Mouse (Mus musculus) hindbrain, embryonic 14.5 days (tissue): ENCODE measurements at regions not wholly inside any gene's neighbourhood (a gene's known extent, or its start where the extent isn't known, plus 50 kb on each side); places are given as distances from the start of the nearest gene placed in this dataset.

ENCODE experiments used
- ATAC-seq: fragments of 200-750 bp; cut with Nextera tagmentation; 2 replicates; pipeline ENCODE4 v1.8.0; 2017; ENCODE audit warnings: moderate number of reproducible peaks, mild to moderate bottlenecking, moderate TSS enrichment, moderate library complexity; ENCODE audit not compliant: low FRiP score
- DNase-seq: peaks from one replicate; pipeline ENCODE4 v3.0.0-alpha.2; 2015; ENCODE audit warnings: low spot score
- H3K27ac ChIP-seq: fragments of 300-500 bp; sonication (generic); 2 replicates; pipeline ENCODE4 v1.5.1; 2014; ENCODE audit warnings: mild to moderate bottlenecking, moderate library complexity
- H3K27me3 ChIP-seq: fragments of 300-500 bp; sonication (generic); 2 replicates; pipeline ENCODE4 v1.6.1; 2014; ENCODE audit warnings: mild to moderate bottlenecking, low read length, mixed read lengths; ENCODE audit not compliant: control insufficient read depth, insufficient read depth
- H3K36me3 ChIP-seq: fragments of 300-500 bp; sonication (generic); replicated peaks from 2 replicates; pipeline ENCODE4 v1.6.1; 2014; ENCODE audit not compliant: control insufficient read depth, insufficient read depth
- H3K4me1 ChIP-seq: fragments of 300-500 bp; sonication (generic); replicated peaks from 2 replicates; pipeline ENCODE4 v1.6.1; 2014; ENCODE audit warnings: antibody characterized with exemption, low read length, mixed read lengths; ENCODE audit not compliant: control insufficient read depth, insufficient read depth
- H3K4me2 ChIP-seq: fragments of 300-500 bp; sonication (generic); replicated peaks from 2 replicates; pipeline ENCODE4 v1.6.1; 2014; ENCODE audit warnings: mild to moderate bottlenecking, moderate library complexity
- H3K4me3 ChIP-seq: fragments of 300-500 bp; sonication (generic); replicated peaks from 2 replicates; pipeline ENCODE4 v1.5.1; 2014; ENCODE audit warnings: mild to moderate bottlenecking, low read length
- H3K9ac ChIP-seq: fragments of 300-500 bp; sonication (generic); 2 replicates; pipeline ENCODE4 v1.6.1; 2014
- H3K9me3 ChIP-seq: fragments of 300-500 bp; sonication (generic); 2 replicates; pipeline ENCODE4 v1.6.1; 2016; ENCODE audit warnings: low read length; ENCODE audit not compliant: control insufficient read depth
- WGBS: fragments of 180-500 bp; shearing (Covaris S2); extraction: QIAGEN DNeasy Blood & Tissue Kit; methylation state at CpG from one replicate; pipeline ENCODE4 v1.1.7; 2014; 5-methylcytosine and 5-hydroxymethylcytosine counted together

GRCm38 (mm10) chr3:9901663-9902062 is 186.2 kb upstream of the Gm9833 start:
- no peaks in the 10 kb centered on the region for H3K36me3 ChIP-seq
- H3K4me3 ChIP-seq: no peak overlapping the region
- H3K27ac ChIP-seq: no peak overlapping the region
- no peak overlapping the region for H3K9ac ChIP-seq
- ATAC-seq (no peak), DNase-seq (no peak)
- H3K9me3 ChIP-seq: no peaks in the 10 kb centered on the region
- WGBS: 88% methylated on average over 5 of the region's 5 CpGs
- no peak overlapping the region for H3K4me2 ChIP-seq
- H3K27me3 ChIP-seq: no peaks in the 10 kb centered on the region
- no peaks in the 10 kb centered on the region for H3K4me1 ChIP-seq

GRCm38 (mm10) chr3:9913357-9913756 is 174.6 kb upstream of the Gm9833 start:
- WGBS: 88% methylated on average over 1 of the region's 1 CpGs
- no peak for ATAC-seq
- no peak overlapping the region for H3K9ac ChIP-seq
- no peak overlapping the region for H3K4me2 ChIP-seq
- H3K4me3 ChIP-seq: no peak overlapping the region
- DNase-seq: no peak
- no peaks in the 10 kb centered on the region for H3K9me3 ChIP-seq
- no peaks in the 10 kb centered on the region for H3K36me3 ChIP-seq
- no peak overlapping the region for H3K27ac ChIP-seq
- H3K4me1 ChIP-seq: no peaks in the 10 kb centered on the region
- H3K27me3 ChIP-seq: no peaks in the 10 kb centered on the region

DNA sequence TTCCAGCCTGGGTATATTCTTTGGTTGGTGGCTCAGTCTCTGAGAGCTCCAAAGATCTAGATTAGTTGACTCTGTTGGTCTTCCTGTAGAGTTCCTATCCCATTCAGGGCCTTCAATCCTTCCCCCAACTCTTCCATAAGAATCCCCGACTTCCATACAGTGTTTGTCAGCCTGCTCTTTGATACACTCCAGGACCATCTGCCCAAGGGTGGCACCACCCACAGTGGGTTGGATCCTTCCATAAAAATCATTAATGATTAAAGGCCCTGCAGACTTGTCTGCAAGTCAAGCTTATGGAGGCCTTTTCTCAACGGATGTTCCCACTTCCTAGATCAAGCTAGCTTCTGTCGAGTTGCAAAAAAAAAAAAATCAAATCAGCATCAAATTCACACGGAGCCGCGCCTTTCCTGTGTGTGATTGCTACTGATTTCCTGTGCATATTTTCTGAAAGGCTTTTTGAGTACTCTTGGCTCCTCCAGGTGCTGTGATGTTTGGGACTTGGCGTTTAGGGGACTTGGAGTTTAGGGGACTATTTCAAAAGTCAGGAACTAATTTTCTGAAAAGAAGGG is 171.3 kb upstream of the Gm9833 start:
- WGBS: 92% methylated on average over 7 of the region's 7 CpGs
- DNase-seq (no peak), ATAC-seq (no peak)
- Histone ChIP-seq H3K27me3 (no peaks in the 10 kb centered on the region), H3K9me3 (no peaks in the 10 kb centered on the region), H3K4me1 (no peaks in the 10 kb centered on the region), H3K36me3 (no peaks in the 10 kb centered on the region), H3K27ac (no peak overlapping the region), H3K4me2 (no peak overlapping the region), H3K9ac (no peak overlapping the region), H3K4me3 (no peak overlapping the region)

DNA sequence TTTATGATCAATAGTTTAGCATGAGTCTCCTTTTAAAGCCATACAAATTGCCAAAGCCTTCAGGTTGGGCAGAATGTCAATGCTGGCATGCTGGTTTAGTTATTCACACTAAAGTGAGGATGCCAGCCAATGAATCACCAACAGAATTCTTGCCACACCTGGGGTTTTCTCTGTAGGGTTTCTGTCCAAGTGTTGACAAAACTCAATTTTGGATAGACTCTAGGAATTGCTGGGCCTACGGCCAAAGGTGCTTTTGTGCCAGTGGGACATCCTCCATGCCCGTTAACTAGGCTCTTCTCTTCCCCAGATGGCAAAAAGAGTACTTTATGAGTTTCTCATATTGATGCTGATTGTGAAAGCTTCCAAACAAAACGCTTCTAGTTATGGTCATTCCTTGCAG is 167.6 kb upstream of the Gm9833 start:
- Histone ChIP-seq H3K27ac (no peak overlapping the region), H3K4me3 (no peak overlapping the region), H3K4me2 (no peak overlapping the region), H3K9ac (no peak overlapping the region), H3K4me1 (no peaks in the 10 kb centered on the region), H3K27me3 (no peaks in the 10 kb centered on the region), H3K36me3 (no peaks in the 10 kb centered on the region), H3K9me3 (no peaks in the 10 kb centered on the region)
- WGBS: 80% methylated on average over 3 of the region's 3 CpGs
- DNase-seq: no peak
- ATAC-seq: no peak

DNA sequence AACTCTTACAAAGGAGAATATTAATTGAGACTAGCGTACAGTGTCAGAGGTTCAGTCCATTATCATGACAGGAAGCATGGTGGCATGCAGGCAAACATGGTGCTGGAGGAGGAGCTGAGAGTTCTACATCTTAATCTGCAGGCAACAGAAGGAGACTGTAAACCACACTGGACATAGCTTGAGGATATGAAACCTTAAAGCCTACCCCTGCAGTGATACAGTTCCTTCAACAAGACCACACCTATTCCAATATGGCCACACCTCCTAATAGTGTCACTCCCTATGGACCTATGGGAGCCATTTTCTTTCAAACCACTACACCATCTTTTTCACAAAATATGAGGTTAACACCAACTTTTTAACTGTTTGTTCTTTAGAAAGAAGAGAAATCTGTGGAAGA is 166.2 kb upstream of the Gm9833 start:
- no peaks in the 10 kb centered on the region for H3K27me3 ChIP-seq
- H3K4me3 ChIP-seq: no peak overlapping the region
- H3K27ac ChIP-seq: no peak overlapping the region
- no peak overlapping the region for H3K9ac ChIP-seq
- no peaks in the 10 kb centered on the region for H3K4me1 ChIP-seq
- H3K9me3 ChIP-seq: no peaks in the 10 kb centered on the region
- H3K4me2 ChIP-seq: no peak overlapping the region
- DNase-seq (no peak), ATAC-seq (no peak)
- H3K36me3 ChIP-seq: no peaks in the 10 kb centered on the region
- WGBS: 90% methylated on average over 1 of the region's 1 CpGs

DNA sequence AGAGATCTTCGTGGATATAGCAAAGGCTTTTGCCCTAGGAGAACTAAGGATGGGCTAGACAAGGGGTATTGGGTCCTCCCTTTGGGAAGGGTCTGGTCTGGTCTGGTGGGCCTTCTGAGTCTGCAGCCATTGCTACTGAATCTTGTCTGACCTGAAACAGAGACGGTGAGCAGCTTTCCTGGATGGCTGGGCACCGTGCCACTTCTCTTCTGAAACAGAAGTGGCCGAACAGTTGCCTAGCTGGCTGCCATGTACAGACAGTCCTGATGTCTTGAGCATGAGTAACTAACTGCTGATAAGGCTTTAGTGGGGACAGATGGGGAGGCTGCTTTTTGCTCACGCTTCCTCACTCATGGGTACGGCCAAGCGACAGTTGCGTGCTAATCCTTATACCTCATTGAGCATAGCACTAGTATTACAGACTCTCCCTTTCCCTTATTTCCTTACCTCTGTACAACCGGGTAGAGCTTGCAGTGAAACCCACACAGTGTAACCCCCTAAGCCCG is 165.3 kb upstream of the Gm9833 start:
- WGBS: 91% methylated on average over 10 of the region's 10 CpGs
- H3K9me3 ChIP-seq: no peaks in the 10 kb centered on the region
- H3K4me3 ChIP-seq: no peak overlapping the region
- H3K9ac ChIP-seq: no peak overlapping the region
- H3K4me2 ChIP-seq: no peak overlapping the region
- H3K4me1 ChIP-seq: no peaks in the 10 kb centered on the region
- no peaks in the 10 kb centered on the region for H3K27me3 ChIP-seq
- H3K36me3 ChIP-seq: no peaks in the 10 kb centered on the region
- DNase-seq: no peak
- no peak for ATAC-seq
- no peak overlapping the region for H3K27ac ChIP-seq

- H3K9me3 ChIP-seq: no peaks in the 10 kb centered on the region
- H3K9ac ChIP-seq: no peak overlapping the region
- H3K36me3 ChIP-seq: no peaks in the 10 kb centered on the region
- 95% methylated on average over 1 of the region's 1 CpGs for WGBS
- DNase-seq (no peak), ATAC-seq (no peak)
- no peaks in the 10 kb centered on the region for H3K27me3 ChIP-seq
- no peaks in the 10 kb centered on the region for H3K4me1 ChIP-seq
- no peak overlapping the region for H3K4me3 ChIP-seq
- no peak overlapping the region for H3K4me2 ChIP-seq
- no peak overlapping the region for H3K27ac ChIP-seq
Measured at GRCm38 (mm10) chr3:9924630-9925029, 163.3 kb upstream of the Gm9833 start.

GRCm38 (mm10) chr3:9936853-9937441 is 151.0 kb upstream of the Gm9833 start:
- no peaks in the 10 kb centered on the region for H3K9me3 ChIP-seq
- no peaks in the 10 kb centered on the region for H3K4me1 ChIP-seq
- H3K27ac ChIP-seq: no peak overlapping the region
- 78% methylated on average over 8 of the region's 8 CpGs for WGBS
- H3K27me3 ChIP-seq: no peaks in the 10 kb centered on the region
- H3K36me3 ChIP-seq: no peaks in the 10 kb centered on the region
- ATAC-seq (no peak), DNase-seq (no peak)
- H3K9ac ChIP-seq: no peak overlapping the region
- H3K4me2 ChIP-seq: no peak overlapping the region
- no peak overlapping the region for H3K4me3 ChIP-seq

DNA sequence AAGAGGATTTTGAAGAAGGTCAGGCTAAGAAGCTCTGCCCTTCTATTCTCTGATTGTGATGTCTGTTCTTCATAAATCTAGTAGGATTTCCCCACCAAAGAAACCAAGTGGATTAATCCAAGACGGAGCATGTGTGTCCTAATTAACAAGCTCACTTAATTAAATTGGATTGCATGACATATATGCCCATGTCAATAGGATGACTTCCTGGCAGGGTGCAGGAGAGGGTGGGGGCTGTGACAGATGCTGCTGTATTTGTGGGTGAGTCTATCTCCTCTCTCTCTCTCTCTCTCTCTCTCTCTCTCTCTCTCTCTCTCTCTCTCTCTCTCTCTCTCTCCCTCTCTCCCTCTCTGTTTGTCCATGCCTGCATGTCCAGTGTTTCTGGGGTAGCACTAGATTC is 149.3 kb upstream of the Gm9833 start:
- ATAC-seq: peak; percentile 82; the same call in 1 of the 2 replicates
- 38% methylated on average over 1 of the region's 1 CpGs for WGBS

DNA sequence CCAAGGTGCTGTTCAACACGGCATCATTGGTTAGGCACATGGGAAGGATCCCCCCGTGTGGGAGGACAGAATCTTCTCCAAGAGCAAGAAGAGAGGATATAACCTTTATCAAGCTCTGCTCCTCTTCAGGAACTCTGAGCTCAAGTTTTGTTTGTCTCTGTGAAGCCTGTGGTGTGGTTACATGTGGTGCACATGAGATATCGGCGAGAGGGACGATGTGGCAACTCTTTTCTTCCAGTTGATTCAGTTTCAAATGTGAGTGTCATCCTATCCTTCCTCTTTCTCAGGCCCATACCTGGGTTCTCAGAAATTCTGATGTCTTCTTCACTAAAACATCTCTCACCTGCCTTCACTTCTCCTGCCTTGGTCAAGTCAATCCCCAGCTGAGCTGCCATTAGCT is 145.3 kb upstream of the Gm9833 start:
- Histone ChIP-seq H3K27me3 (no peaks in the 10 kb centered on the region), H3K27ac (no peak overlapping the region), H3K4me1 (no peaks in the 10 kb centered on the region), H3K4me2 (no peak overlapping the region), H3K36me3 (no peaks in the 10 kb centered on the region), H3K9ac (no peak overlapping the region), H3K9me3 (no peaks in the 10 kb centered on the region), H3K4me3 (no peak overlapping the region)
- 94% methylated on average over 5 of the region's 5 CpGs for WGBS
- no peak for DNase-seq
- ATAC-seq: no peak

More for the DNA sequence above, 149.3 kb upstream of the Gm9833 start:
- H3K27ac ChIP-seq: no peak overlapping the region
- H3K4me3 ChIP-seq: no peak overlapping the region
- H3K36me3 ChIP-seq: no peaks in the 10 kb centered on the region
- H3K4me1 ChIP-seq: no peaks in the 10 kb centered on the region
- peak; percentile 49 for DNase-seq
- no peaks in the 10 kb centered on the region for H3K27me3 ChIP-seq
- H3K9ac ChIP-seq: no peak overlapping the region
- no peaks in the 10 kb centered on the region for H3K9me3 ChIP-seq
- H3K4me2 ChIP-seq: no peak overlapping the region
